Mouse (Mus musculus) bone marrow, adult 2 months (tissue): ENCODE measurements at regions not wholly inside any gene's neighbourhood (a gene's known extent, or its start where the extent isn't known, plus 50 kb on each side); places are given as distances from the start of the nearest gene placed in this dataset.

ENCODE experiments used
- CTCF ChIP-seq: fragments of 200-500 bp; IDR thresholded peaks from 2 replicates; pipeline ENCODE4 v1.5.1; 2011; ENCODE audit warnings: low read length, control low read depth; ENCODE audit not compliant: control insufficient read depth, insufficient read depth
- POLR2A ChIP-seq: fragments of 200-500 bp; IDR thresholded peaks from 2 replicates; pipeline ENCODE4 v1.6.1; 2011; ENCODE audit warnings: low read depth, mild to moderate bottlenecking, control low read depth, low read length, borderline replicate concordance; ENCODE audit not compliant: control insufficient read depth

- TF ChIP-seq CTCF (no peak), POLR2A (no peak)
These were observed 77.0 kb upstream of the Bet1 start for GRCm38 (mm10) chr6:4163733-4164132.
